Mouse (Mus musculus) colon, adult 2 months (tissue): Measurements from ENCODE around the gene Spata18. TPM values are rescaled to one million over a fixed set of nuclear protein-coding genes. Genes with fewer than 3 reads are reported as not detected.

Source experiments
- polyA plus RNA-seq: library from polyadenylated mRNA; depleted of rRNA; stranded (reverse); fragments of >200 nt; gene quantifications from 2 replicates; pipeline ENCODE4 v1.2.3, GENCODE M21; 2012; rRNA removed

Spata18 gene
- polyA plus RNA-seq: not detected in 2 replicates

GRCm38 (mm10) chr5:73651061-73651854 lies at the start of gene Spata18:
Gene Spata18 (plus strand): TSS chr5:73651379.

DNA sequence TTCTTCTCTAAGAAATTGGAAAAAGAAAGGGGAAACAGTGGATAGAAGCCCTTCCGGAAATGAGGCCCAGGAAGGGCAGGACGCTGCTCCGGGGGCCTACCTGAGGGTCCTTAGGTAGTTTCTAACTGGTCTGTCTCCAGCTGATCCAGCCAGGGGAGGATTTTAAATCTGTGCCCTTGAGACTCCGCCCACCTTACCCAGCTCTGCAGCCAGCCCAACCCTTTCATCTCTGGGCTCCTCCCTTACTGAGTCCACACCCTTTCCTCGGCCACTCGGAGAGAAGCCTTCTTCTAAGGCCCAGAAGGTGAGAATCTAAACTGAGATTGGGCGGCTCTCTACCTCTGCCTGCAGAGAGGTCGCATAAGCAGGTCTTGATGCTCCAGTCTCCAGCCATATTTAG lies 18.9 kb upstream of the Spata18 start, which contains the start of gene Lrrc66:
Lrrc66 (minus strand) TSS at position 236 of the 400 bp plus-strand sequence.

DNA sequence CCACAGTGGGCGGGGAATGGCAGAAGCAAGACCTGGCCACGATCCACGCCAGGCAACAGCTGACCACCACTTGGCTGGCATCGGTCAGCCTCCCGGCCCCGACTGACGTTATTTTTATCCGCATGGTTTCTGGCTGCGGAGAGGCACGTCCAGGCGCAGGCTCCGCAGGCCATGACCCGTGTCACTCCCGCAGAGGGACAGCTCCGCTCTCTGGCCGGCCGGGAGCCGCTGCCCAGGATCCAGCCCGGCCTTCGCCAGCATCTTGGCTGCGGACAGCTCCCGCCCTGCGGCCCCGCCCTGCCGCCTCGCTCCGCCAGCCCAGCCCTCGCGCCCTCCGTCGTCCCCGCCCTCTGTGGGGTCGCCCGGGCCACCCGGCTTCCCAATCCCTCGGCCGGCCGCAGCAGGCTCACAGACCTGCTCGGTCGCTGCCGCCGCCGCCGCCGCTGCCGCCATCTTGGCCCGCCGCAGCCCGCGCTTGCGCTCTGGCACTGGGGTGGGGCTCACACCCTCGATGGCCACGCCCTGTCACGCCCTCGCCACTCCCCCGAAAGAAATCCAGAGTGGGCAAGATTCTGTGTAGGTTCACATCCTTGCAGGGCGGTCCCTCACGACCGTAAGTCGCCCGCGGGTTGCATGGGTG lies 3.8 kb upstream of the Spata18 start, which contains the start of gene Sgcb:
Sgcb (minus strand) TSS at position 530 of the 640 bp plus-strand sequence.

Other genes with a start within 250 kb of the Spata18 start
- gene Cwh43, start 245.3 kb upstream of the Spata18 start, polyA plus RNA-seq: 8.3 and 9.5 TPM in 2 replicates
- gene Dcun1d4, start 170.4 kb upstream of the Spata18 start, polyA plus RNA-seq: 2.3 and 2.7 TPM in 2 replicates
- gene Lrrc66, start 18.9 kb upstream of the Spata18 start, polyA plus RNA-seq: 14.6 and 16.3 TPM in 2 replicates
- gene Sgcb, start 3.6 kb upstream of the Spata18 start, polyA plus RNA-seq: 2.8 and 3.0 TPM in 2 replicates